Mouse (Mus musculus): Measurements from ENCODE around the gene BC035947. TPM values are rescaled to one million over a fixed set of nuclear protein-coding genes. Genes with fewer than 3 reads are reported as not detected.

Gene BC035947
- total and polyA plus RNA-seq, 2 experiments, result not detected

DNA sequence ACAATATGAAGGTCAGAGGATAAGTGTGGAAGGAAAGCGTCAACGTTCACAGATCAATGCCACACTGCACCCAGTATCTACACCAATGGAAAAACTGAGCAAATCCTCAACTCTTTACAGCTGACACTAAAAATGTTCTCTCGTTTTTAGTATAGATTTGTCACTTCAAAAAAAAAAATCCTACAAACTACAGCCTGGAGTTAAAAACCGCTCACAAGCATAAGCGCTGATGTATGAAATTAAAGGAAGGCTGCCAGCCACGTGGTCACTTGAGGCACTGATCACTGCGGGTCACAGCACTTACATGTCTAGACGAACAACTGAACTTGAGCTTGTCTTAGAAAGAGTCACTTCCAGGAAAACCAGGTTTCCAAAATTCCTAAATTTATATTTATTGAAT lies 58.1 kb downstream of the BC035947 start:
- TF ChIP-seq POLR2A (IDR thresholded peaks at IDR 0.05; ENCODE audit: extremely low read depth, insufficient read depth, low read length) (no peak), CTCF (IDR thresholded peaks at IDR 0.05; ENCODE audit: low read depth, low read length) (no peak)
- H3K36me3 ChIP-seq (ENCODE audit: control insufficient read depth, insufficient read depth, low read length), result peaks cover 52% of the 10 kb centered on the region
- WGBS, result 90% methylated on average over 8 of the region's 8 CpGs
- H3K4me1 ChIP-seq (ENCODE audit: control insufficient read depth, insufficient read depth, low read length), result no peaks in the 10 kb centered on the region
- H3K79me2 ChIP-seq (ENCODE audit: control insufficient read depth, insufficient read depth, low read length), result no peaks in the 10 kb centered on the region; the same call in 1 of the 2 replicates
- no peak overlapping the region for H3K9ac ChIP-seq (ENCODE audit: low read depth, low read length)
- no peak overlapping the region for H3K4me3 ChIP-seq (ENCODE audit: insufficient read depth, low read depth, low read length)
- DNase-seq (ENCODE audit: extremely low read depth, low read depth, low spot score), result no peak
- no peak overlapping the region for H3K27ac ChIP-seq (replicated peaks; ENCODE audit: insufficient read depth, low read depth, low read length)
- no peaks in the 10 kb centered on the region for H3K27me3 ChIP-seq (ENCODE audit: control insufficient read depth, insufficient read depth, low read length)

DNA sequence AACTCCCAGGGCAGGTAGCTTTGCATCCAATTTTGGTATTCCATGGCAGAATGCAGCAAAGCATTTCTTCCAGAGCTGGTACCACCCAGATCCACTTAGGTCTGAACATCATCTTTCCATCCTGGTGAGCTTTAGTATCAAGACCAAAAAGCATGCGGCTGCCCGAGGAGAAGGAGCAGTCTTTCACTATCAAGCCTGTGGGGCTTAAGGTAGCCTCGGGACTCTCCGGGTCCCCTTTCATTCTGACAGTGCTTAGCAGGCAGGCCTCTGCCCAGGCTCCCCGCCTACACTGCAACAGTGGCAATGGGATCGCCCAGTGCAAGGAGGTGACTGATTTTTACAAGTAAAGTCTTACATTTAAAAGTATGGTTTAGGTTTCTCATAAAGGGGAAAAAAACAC lies 59.4 kb downstream of the BC035947 start:
- H3K4me1 ChIP-seq (ENCODE audit: control insufficient read depth, insufficient read depth, low read length), result no peaks in the 10 kb centered on the region
- H3K9ac ChIP-seq (ENCODE audit: low read depth, low read length), result no peak overlapping the region
- H3K4me3 ChIP-seq (ENCODE audit: insufficient read depth, low read depth, low read length), result no peak overlapping the region
- DNase-seq (ENCODE audit: extremely low read depth, low read depth, low spot score), result no peak
- H3K27ac ChIP-seq (replicated peaks; ENCODE audit: insufficient read depth, low read depth, low read length), result no peak overlapping the region
- WGBS, result 89% methylated on average over 6 of the region's 6 CpGs
- peaks cover 55% of the 10 kb centered on the region for H3K36me3 ChIP-seq (ENCODE audit: control insufficient read depth, insufficient read depth, low read length)
- H3K27me3 ChIP-seq (ENCODE audit: control insufficient read depth, insufficient read depth, low read length), result no peaks in the 10 kb centered on the region
- TF ChIP-seq CTCF (IDR thresholded peaks at IDR 0.05; ENCODE audit: low read depth, low read length) (no peak), POLR2A (IDR thresholded peaks at IDR 0.05; ENCODE audit: extremely low read depth, insufficient read depth, low read length) (no peak)
- no peaks in the 10 kb centered on the region; the same call in 1 of the 2 replicates for H3K79me2 ChIP-seq (ENCODE audit: control insufficient read depth, insufficient read depth, low read length)

DNA sequence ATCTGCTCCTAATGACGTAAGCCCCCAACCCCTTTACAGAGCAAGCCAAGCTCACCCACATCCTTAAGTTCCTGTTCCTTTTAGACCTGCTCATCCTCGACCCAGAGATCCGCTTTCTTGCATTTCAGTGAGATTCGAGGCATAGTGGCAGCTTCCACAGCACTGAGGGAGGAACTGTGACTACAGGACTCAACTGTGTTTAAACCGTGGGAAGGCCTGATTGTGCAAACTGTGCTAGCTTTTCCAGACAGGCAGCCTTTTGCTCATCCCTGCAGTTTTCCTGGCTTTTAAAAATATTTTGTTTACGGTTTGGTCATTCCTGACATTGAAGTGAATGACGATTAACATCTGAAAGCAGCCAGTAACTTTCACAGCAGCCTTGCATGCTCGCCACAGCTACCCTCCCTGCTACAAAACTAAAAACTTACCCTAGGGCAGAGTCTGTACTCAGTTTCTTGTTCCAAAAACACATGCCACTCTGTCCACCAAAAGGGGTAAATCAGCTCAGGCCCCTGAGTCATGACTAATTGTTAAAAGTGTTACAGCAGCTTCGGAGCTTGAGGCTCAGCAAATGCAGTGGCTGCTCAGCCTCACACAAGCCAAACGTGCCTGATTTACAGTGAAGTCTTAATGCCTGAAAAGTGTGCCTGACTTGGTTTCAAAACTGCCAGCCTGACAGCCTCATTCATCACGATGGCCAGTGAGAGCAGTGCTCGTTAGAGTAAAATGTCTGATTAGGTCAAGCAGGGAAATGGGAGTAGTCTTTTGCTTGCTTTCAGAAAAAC lies 60.7 kb downstream of the BC035947 start:
- H3K27me3 ChIP-seq (ENCODE audit: control insufficient read depth, insufficient read depth, low read length), result no peaks in the 10 kb centered on the region
- H3K4me1 ChIP-seq (ENCODE audit: control insufficient read depth, insufficient read depth, low read length), result no peaks in the 10 kb centered on the region
- H3K9ac ChIP-seq (ENCODE audit: low read depth, low read length), result no peak overlapping the region
- H3K36me3 ChIP-seq (ENCODE audit: control insufficient read depth, insufficient read depth, low read length), result peaks cover 50% of the 10 kb centered on the region
- no peak overlapping the region for H3K27ac ChIP-seq (replicated peaks; ENCODE audit: insufficient read depth, low read depth, low read length)
- no peaks in the 10 kb centered on the region; the same call in 1 of the 2 replicates for H3K79me2 ChIP-seq (ENCODE audit: control insufficient read depth, insufficient read depth, low read length)
- DNase-seq (ENCODE audit: extremely low read depth, low read depth, low spot score), result no peak
- WGBS, result 90% methylated on average over 12 of the region's 12 CpGs
- no peak for TF ChIP-seq POLR2A (IDR thresholded peaks at IDR 0.05; ENCODE audit: extremely low read depth, insufficient read depth, low read length)
- no peak for TF ChIP-seq CTCF (IDR thresholded peaks at IDR 0.05; ENCODE audit: low read depth, low read length)
- no peak overlapping the region for H3K4me3 ChIP-seq (ENCODE audit: insufficient read depth, low read depth, low read length)

DNA sequence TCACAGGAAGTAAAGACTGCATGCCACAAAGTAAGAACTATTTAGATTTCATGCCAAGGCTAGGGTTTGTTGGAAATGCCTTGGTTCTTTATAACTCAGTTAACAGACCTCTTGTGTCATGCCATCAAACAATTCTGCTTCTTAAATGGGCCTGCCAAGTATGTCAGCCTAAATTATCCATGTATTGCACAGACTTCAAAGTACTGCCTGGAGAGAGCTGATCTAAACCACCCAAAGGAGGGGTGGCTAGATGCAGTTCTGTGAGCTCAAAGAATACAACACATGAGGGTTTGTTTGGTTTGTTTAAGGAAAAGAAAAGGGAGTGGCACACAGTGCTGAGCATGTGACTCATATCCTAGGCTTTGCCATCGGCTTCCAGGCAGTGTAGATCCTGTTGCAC lies 63.9 kb downstream of the BC035947 start:
- H3K27ac ChIP-seq (replicated peaks; ENCODE audit: insufficient read depth, low read depth, low read length), result no peak overlapping the region
- H3K79me2 ChIP-seq (ENCODE audit: control insufficient read depth, insufficient read depth, low read length), result 0 out of 2 replicates have a peak, but pooled peaks cover 3% of the 10 kb centered on the region
- no peak for DNase-seq (ENCODE audit: extremely low read depth, low read depth, low spot score)
- no peak for TF ChIP-seq CTCF (IDR thresholded peaks at IDR 0.05; ENCODE audit: low read depth, low read length)
- no peak for TF ChIP-seq POLR2A (IDR thresholded peaks at IDR 0.05; ENCODE audit: extremely low read depth, insufficient read depth, low read length)
- H3K4me1 ChIP-seq (ENCODE audit: control insufficient read depth, insufficient read depth, low read length), result peaks cover 2% of the 10 kb centered on the region; the same call in 1 of the 2 replicates
- 89% methylated on average over 1 of the region's 1 CpGs for WGBS
- H3K9ac ChIP-seq (ENCODE audit: low read depth, low read length), result no peak overlapping the region
- H3K27me3 ChIP-seq (ENCODE audit: control insufficient read depth, insufficient read depth, low read length), result no peaks in the 10 kb centered on the region
- H3K36me3 ChIP-seq (ENCODE audit: control insufficient read depth, insufficient read depth, low read length), result peaks cover 43% of the 10 kb centered on the region
- no peak overlapping the region for H3K4me3 ChIP-seq (ENCODE audit: insufficient read depth, low read depth, low read length)

Other genes starting within 250 kb of the BC035947 start
- gene Sgpp2, start 201.8 kb downstream of the BC035947 start, total RNA-seq (2014; rRNA removed), result 0.07 and 0.09 TPM in 2 replicates
- gene Sgpp2, start 201.8 kb downstream of the BC035947 start, polyA plus RNA-seq (2012; rRNA removed), result 0.09 and 0.10 TPM in 2 replicates
- 33.7 and 37.3 TPM in 2 replicates for gene Farsb, start 23.3 kb downstream of the BC035947 start, total RNA-seq (2014; rRNA removed)
- 11.2 and 12.8 TPM in 2 replicates for gene Farsb, start 23.3 kb downstream of the BC035947 start, polyA plus RNA-seq (2012; rRNA removed)
- 0.65 TPM in 1 of 2 replicates, not detected in the other for gene Mogat1, start 1.2 kb downstream of the BC035947 start, total RNA-seq (2014; rRNA removed)
- 1.0 and 3.6 TPM in 2 replicates for gene Mogat1, start 1.2 kb downstream of the BC035947 start, polyA plus RNA-seq (2012; rRNA removed)
- 33.6 and 39.0 TPM in 2 replicates for gene Acsl3, start 145.7 kb upstream of the BC035947 start, total RNA-seq (2014; rRNA removed)
- 4.8 and 5.3 TPM in 2 replicates for gene Acsl3, start 145.7 kb upstream of the BC035947 start, polyA plus RNA-seq (2012; rRNA removed)
- gene Utp14b, start 145.9 kb upstream of the BC035947 start, total RNA-seq (2014; rRNA removed), result 5.1 and 7.5 TPM in 2 replicates
- 0.47 and 1.2 TPM in 2 replicates for gene Utp14b, start 145.9 kb upstream of the BC035947 start, polyA plus RNA-seq (2012; rRNA removed)